Mouse (Mus musculus): ENCODE results near the gene Dlg5.

GRCm38 (mm10) chr14:24206736-24207359 lies 38.9 kb downstream of the Dlg5 start:
- no peak for TF ChIP-seq CTCF (IDR thresholded peaks at IDR 0.05; ENCODE audit: low read depth)
- no peak for TF ChIP-seq EP300 (IDR thresholded peaks at IDR 0.05; ENCODE audit: low read depth)

Data from heart, postnatal 0 days (tissue).